Mouse (Mus musculus): ENCODE results near the gene Ruvbl1. TPM values are rescaled to one million over a fixed set of nuclear protein-coding genes. Genes with fewer than 3 reads are reported as not detected.

The Ruvbl1 gene
- total and polyA plus RNA-seq, 3 experiments = 156 to 169 (median 159) TPM

DNA sequence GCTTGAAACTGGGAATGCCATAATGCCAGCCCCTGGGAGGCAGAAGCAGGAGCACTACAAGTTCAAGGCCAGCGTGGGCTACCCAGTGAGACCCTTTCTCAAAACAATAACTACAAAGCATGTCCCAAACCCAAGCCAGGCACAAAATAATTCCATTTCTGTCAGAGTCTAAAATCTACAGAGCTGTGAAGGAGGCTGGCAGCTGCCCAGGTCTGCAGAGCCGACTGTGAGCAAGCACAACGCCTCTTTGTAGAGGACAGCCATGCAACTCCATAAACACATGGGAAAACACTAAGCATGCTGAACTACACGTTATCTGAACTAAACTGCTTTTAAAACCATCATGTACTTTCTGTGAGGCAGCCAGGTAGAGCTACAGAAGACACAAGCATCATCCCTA is 26.2 kb upstream of the Ruvbl1 start:
- dilution Hi-C loops (cut with MboI; ENCODE audit: extremely low pct_ligation_motif_present, extremely low pct_unique_long_range_greater_than_20kb, low sequenced_read_pairs) (no loop called here), in situ Hi-C loops (cut with MboI; ENCODE audit: low pct_ligation_motif_present, low pct_unique_long_range_greater_than_20kb, low sequenced_read_pairs) (no loop called here)
- no peak for DNase-seq (ENCODE audit: extremely low read depth)
- Histone ChIP-seq H3K4me2 (ENCODE audit: insufficient read depth, low read depth, poor library complexity, severe bottlenecking) (no peak overlapping the region), H3K79me2 (replicated peaks; ENCODE audit: control insufficient read depth, extremely low read depth, insufficient read depth, poor library complexity, severe bottlenecking) (peaks cover 2% of the 10 kb centered on the region), H3K27ac (ENCODE audit: insufficient read depth, low read depth) (no peak overlapping the region), H3K9ac (ENCODE audit: insufficient read depth, low read depth) (no peak overlapping the region), H3K4me3 (replicated peaks in 1 of 3; ENCODE audit: low read depth in 2 of 3, low read length in 2 of 3, poor library complexity in 1 of 3) (no peak overlapping the region), H3K4me1 (ENCODE audit: control insufficient read depth in 1 of 2, insufficient read depth in 2 of 2) (peaks cover 6 to 47% of the 10 kb centered on the region in 2 experiments), H3K9me3 (replicated peaks; ENCODE audit: low read length) (no peaks in the 10 kb centered on the region), H3K27me3 (replicated peaks) (no peaks in the 10 kb centered on the region), H3K36me3 (replicated peaks in 1 of 2; ENCODE audit: control insufficient read depth in 1 of 2, insufficient read depth in 1 of 2, low read length in 1 of 2) (peaks cover 0 to 56% of the 10 kb centered on the region in 2 experiments)
- no peak for TF ChIP-seq NRF1 (IDR thresholded peaks at IDR 0.05; ENCODE audit: low read depth, low read length)
- TF ChIP-seq CTCF (conservative IDR thresholded peaks at IDR 0.05 in 1 of 2, IDR thresholded peaks at IDR 0.05 in 1 of 2; ENCODE audit: low read depth in 2 of 2, low read length in 2 of 2) = no peak
- TF ChIP-seq TBP (conservative IDR thresholded peaks at IDR 0.05; ENCODE audit: low read depth, low read length) = no peak
- TF ChIP-seq ETS1 (conservative IDR thresholded peaks at IDR 0.05; ENCODE audit: low read depth, low read length) = no peak

DNA sequence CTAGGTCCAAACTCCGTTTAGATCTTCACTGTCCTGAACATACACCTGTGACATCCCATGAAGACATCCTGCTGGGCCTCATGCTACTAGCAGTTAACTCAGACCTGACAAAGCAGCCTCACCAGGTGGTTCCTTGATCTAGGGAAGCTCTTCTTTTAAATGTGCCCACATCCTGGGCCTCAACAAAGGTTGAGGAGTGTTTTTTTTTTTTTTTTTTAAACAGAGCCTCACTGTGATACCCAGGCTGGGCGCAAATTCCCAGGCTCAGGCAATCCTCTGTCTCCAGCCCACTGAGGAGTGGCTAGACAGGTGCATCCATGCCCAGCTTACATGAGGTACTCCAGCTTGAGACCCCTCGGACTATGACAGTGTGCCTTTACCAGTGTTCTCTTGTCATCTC is 22.7 kb upstream of the Ruvbl1 start:
- Histone ChIP-seq H3K4me1 (ENCODE audit: control insufficient read depth in 1 of 2, insufficient read depth in 2 of 2) (peaks cover 7 to 40% of the 10 kb centered on the region in 2 experiments; a peak in 3 of 4 replicates), H3K9me3 (replicated peaks; ENCODE audit: low read length) (no peaks in the 10 kb centered on the region), H3K4me3 (replicated peaks in 1 of 3; ENCODE audit: low read depth in 2 of 3, low read length in 2 of 3, poor library complexity in 1 of 3) (no peak overlapping the region), H3K4me2 (ENCODE audit: insufficient read depth, low read depth, poor library complexity, severe bottlenecking) (no peak overlapping the region), H3K36me3 (replicated peaks in 1 of 2; ENCODE audit: control insufficient read depth in 1 of 2, insufficient read depth in 1 of 2, low read length in 1 of 2) (peaks cover 0 to 40% of the 10 kb centered on the region in 2 experiments), H3K27me3 (replicated peaks) (no peaks in the 10 kb centered on the region), H3K9ac (ENCODE audit: insufficient read depth, low read depth) (no peak overlapping the region), H3K79me2 (replicated peaks; ENCODE audit: control insufficient read depth, extremely low read depth, insufficient read depth, poor library complexity, severe bottlenecking) (peaks cover 6% of the 10 kb centered on the region), H3K27ac (ENCODE audit: insufficient read depth, low read depth) (no peak overlapping the region)
- dilution Hi-C loops (cut with MboI; ENCODE audit: extremely low pct_ligation_motif_present, extremely low pct_unique_long_range_greater_than_20kb, low sequenced_read_pairs) = no loop called here
- TF ChIP-seq SMC3 (IDR thresholded peaks at IDR 0.05; ENCODE audit: low read depth, low read length) = no peak
- no peak for TF ChIP-seq SIN3A (IDR thresholded peaks at IDR 0.05; ENCODE audit: low read length)
- no peak for TF ChIP-seq ZNF384 (IDR thresholded peaks at IDR 0.05; ENCODE audit: low read depth, low read length)
- TF ChIP-seq KAT2A (IDR thresholded peaks at IDR 0.05; ENCODE audit: insufficient replicate concordance, low read length) = no peak
- no peak for TF ChIP-seq HCFC1 (IDR thresholded peaks at IDR 0.05; ENCODE audit: low read depth, low read length)
- TF ChIP-seq GABPA (IDR thresholded peaks at IDR 0.05; ENCODE audit: insufficient replicate concordance, low read depth, low read length) = no peak
- no peak for TF ChIP-seq CTCF (conservative IDR thresholded peaks at IDR 0.05 in 1 of 2, IDR thresholded peaks at IDR 0.05 in 1 of 2; ENCODE audit: low read depth in 2 of 2, low read length in 2 of 2)
- no peak for TF ChIP-seq POLR2AphosphoS2 (IDR thresholded peaks at IDR 0.05; ENCODE audit: low read depth, low read length)
- no peak for TF ChIP-seq MAX (IDR thresholded peaks at IDR 0.05; ENCODE audit: low read length)
- no peak for TF ChIP-seq RCOR1 (conservative IDR thresholded peaks at IDR 0.05; ENCODE audit: low read depth, low read length)
- TF ChIP-seq CHD2 (IDR thresholded peaks at IDR 0.05; ENCODE audit: low read length) = no peak
- no peak for TF ChIP-seq TCF12 (IDR thresholded peaks at IDR 0.05; ENCODE audit: low read depth, low read length)
- no peak for TF ChIP-seq ZC3H11A (IDR thresholded peaks at IDR 0.05; ENCODE audit: low read depth, low read length)
- no peak for TF ChIP-seq NRF1 (IDR thresholded peaks at IDR 0.05; ENCODE audit: low read depth, low read length)
- no peak for TF ChIP-seq TBP (conservative IDR thresholded peaks at IDR 0.05; ENCODE audit: low read depth, low read length)
- DNase-seq (ENCODE audit: extremely low read depth) = no peak
- in situ Hi-C loops (cut with MboI; ENCODE audit: low pct_ligation_motif_present, low pct_unique_long_range_greater_than_20kb, low sequenced_read_pairs) = no loop called here
